Mouse (Mus musculus): ENCODE data around the gene Bcar3. TPM values are rescaled to one million over a fixed set of nuclear protein-coding genes. Genes with fewer than 3 reads are reported as not detected.

The Bcar3 gene
- total and polyA plus RNA-seq, 3 experiments, result 47.4 to 61.2 (median 52.0) TPM

- H3K79me2 ChIP-seq (replicated peaks; ENCODE audit: control insufficient read depth, extremely low read depth, insufficient read depth, poor library complexity, severe bottlenecking), result no peaks in the 10 kb centered on the region
- in situ Hi-C loops (cut with MboI; ENCODE audit: low pct_ligation_motif_present, low pct_unique_long_range_greater_than_20kb, low sequenced_read_pairs) (no loop called here), dilution Hi-C loops (cut with MboI; ENCODE audit: extremely low pct_ligation_motif_present, extremely low pct_unique_long_range_greater_than_20kb, low sequenced_read_pairs) (no loop called here)
- no peaks in the 10 kb centered on the region for H3K9me3 ChIP-seq (replicated peaks; ENCODE audit: low read length)
- peaks cover 2 to 26% of the 10 kb centered on the region in 2 experiments; a peak in 3 of 4 replicates for H3K4me1 ChIP-seq (ENCODE audit: control insufficient read depth in 1 of 2, insufficient read depth in 2 of 2)
- H3K4me3 ChIP-seq (replicated peaks in 1 of 3; ENCODE audit: low read depth in 2 of 3, low read length in 2 of 3, poor library complexity in 1 of 3), result no peak overlapping the region
- TF ChIP-seq ETS1 (conservative IDR thresholded peaks at IDR 0.05; ENCODE audit: low read depth, low read length) (peak; percentile 18; the same call in 1 of the 2 replicates), MAFK (IDR thresholded peaks at IDR 0.05; ENCODE audit: insufficient replicate concordance, low read length) (no peak), MAZ (IDR thresholded peaks at IDR 0.05; ENCODE audit: low read depth, low read length) (no peak), RCOR1 (conservative IDR thresholded peaks at IDR 0.05; ENCODE audit: low read depth, low read length) (no peak), ZMIZ1 (IDR thresholded peaks at IDR 0.05; ENCODE audit: low read depth, low read length) (no peak)
- no peaks in the 10 kb centered on the region for H3K27me3 ChIP-seq (replicated peaks)
- H3K4me2 ChIP-seq (ENCODE audit: insufficient read depth, low read depth, poor library complexity, severe bottlenecking), result no peak overlapping the region
- H3K9ac ChIP-seq (ENCODE audit: insufficient read depth, low read depth), result no peak overlapping the region
- DNase-seq (ENCODE audit: extremely low read depth), result peak; percentile 55
- no peak overlapping the region for H3K27ac ChIP-seq (ENCODE audit: insufficient read depth, low read depth)
- no peaks in the 10 kb centered on the region for H3K36me3 ChIP-seq (replicated peaks in 1 of 2; ENCODE audit: control insufficient read depth in 1 of 2, insufficient read depth in 1 of 2, low read length in 1 of 2)
Measured at GRCm38 (mm10) chr3:122313936-122314335, 20.0 kb downstream of the Bcar3 start.

DNA sequence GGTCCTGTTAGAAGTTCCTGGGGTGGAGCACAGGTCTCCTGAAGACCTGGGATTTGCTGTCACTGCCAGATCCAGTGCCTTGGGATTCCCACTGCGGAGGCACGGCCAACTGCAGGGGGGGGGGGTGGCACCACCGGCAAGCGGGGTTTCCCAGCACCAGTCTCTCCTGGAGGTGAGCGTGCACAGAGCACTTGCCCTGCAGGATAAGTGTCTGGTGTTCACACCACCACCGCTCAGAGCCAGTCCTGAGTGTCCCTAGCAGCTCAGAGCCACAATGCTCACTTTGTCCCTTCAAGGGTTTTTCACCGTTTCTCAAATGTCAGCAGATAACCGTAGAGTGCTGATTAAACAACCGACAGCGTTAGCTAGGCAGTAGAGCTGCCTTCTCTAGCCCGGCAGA lies 22.7 kb downstream of the Bcar3 start:
- no peak overlapping the region for H3K4me2 ChIP-seq (ENCODE audit: insufficient read depth, low read depth, poor library complexity, severe bottlenecking)

GRCm38 (mm10) chr3:122317339-122317738 lies 23.4 kb downstream of the Bcar3 start:
- TF ChIP-seq MEF2A (IDR thresholded peaks at IDR 0.05; ENCODE audit: borderline replicate concordance, low read depth, low read length) (no peak), MXI1 (IDR thresholded peaks at IDR 0.05; ENCODE audit: low read depth, low read length) (no peak), NELFE (IDR thresholded peaks at IDR 0.05; ENCODE audit: low read depth, low read length) (no peak), MAX (IDR thresholded peaks at IDR 0.05; ENCODE audit: low read length) (no peak), E2F4 (IDR thresholded peaks at IDR 0.05; ENCODE audit: insufficient replicate concordance, low read depth, low read length) (no peak), POLR2A (IDR thresholded peaks at IDR 0.05; ENCODE audit: low read depth, low read length) (no peak), USF1 (IDR thresholded peaks at IDR 0.05; ENCODE audit: low read depth, low read length) (no peak), RAD21 (IDR thresholded peaks at IDR 0.05; ENCODE audit: low read depth, low read length) (no peak), POLR2AphosphoS2 (IDR thresholded peaks at IDR 0.05; ENCODE audit: low read depth, low read length) (no peak), JUND (conservative IDR thresholded peaks at IDR 0.05; ENCODE audit: low read depth, low read length) (no peak), HCFC1 (IDR thresholded peaks at IDR 0.05; ENCODE audit: low read depth, low read length) (no peak), MYC (IDR thresholded peaks at IDR 0.05; ENCODE audit: low read depth, low read length) (no peak)
- Histone ChIP-seq H3K79me2 (replicated peaks; ENCODE audit: control insufficient read depth, extremely low read depth, insufficient read depth, poor library complexity, severe bottlenecking) (no peaks in the 10 kb centered on the region), H3K27me3 (replicated peaks) (no peaks in the 10 kb centered on the region), H3K9ac (ENCODE audit: insufficient read depth, low read depth) (no peak overlapping the region), H3K36me3 (replicated peaks in 1 of 2; ENCODE audit: control insufficient read depth in 1 of 2, insufficient read depth in 1 of 2, low read length in 1 of 2) (no peaks in the 10 kb centered on the region), H3K9me3 (replicated peaks; ENCODE audit: low read length) (no peaks in the 10 kb centered on the region), H3K4me1 (ENCODE audit: control insufficient read depth in 1 of 2, insufficient read depth in 2 of 2) (peaks cover 0 to 24% of the 10 kb centered on the region in 2 experiments; a peak in 2 of 4 replicates), H3K4me3 (replicated peaks in 1 of 3; ENCODE audit: low read depth in 2 of 3, low read length in 2 of 3, poor library complexity in 1 of 3) (no peak overlapping the region), H3K27ac (ENCODE audit: insufficient read depth, low read depth) (no peak overlapping the region), H3K4me2 (ENCODE audit: insufficient read depth, low read depth, poor library complexity, severe bottlenecking) (no peak overlapping the region)
- in situ Hi-C loops (cut with MboI; ENCODE audit: low pct_ligation_motif_present, low pct_unique_long_range_greater_than_20kb, low sequenced_read_pairs) (loop anchor here (5.0 kb wide), 1 partner anchor 145 kb away; no protein-coding TSS in a partner anchor), dilution Hi-C loops (cut with MboI; ENCODE audit: extremely low pct_ligation_motif_present, extremely low pct_unique_long_range_greater_than_20kb, low sequenced_read_pairs) (no loop called here)
- DNase-seq (ENCODE audit: extremely low read depth), result no peak

More for the DNA sequence above, 22.7 kb downstream of the Bcar3 start:
- no peaks in the 10 kb centered on the region for H3K36me3 ChIP-seq (replicated peaks in 1 of 2; ENCODE audit: control insufficient read depth in 1 of 2, insufficient read depth in 1 of 2, low read length in 1 of 2)
- no peak overlapping the region for H3K4me3 ChIP-seq (replicated peaks in 1 of 3; ENCODE audit: low read depth in 2 of 3, low read length in 2 of 3, poor library complexity in 1 of 3)
- in situ Hi-C loops (cut with MboI; ENCODE audit: low pct_ligation_motif_present, low pct_unique_long_range_greater_than_20kb, low sequenced_read_pairs), result loop anchor here (5.0 kb wide), 1 partner anchor 146 kb away; no protein-coding TSS in a partner anchor
- H3K79me2 ChIP-seq (replicated peaks; ENCODE audit: control insufficient read depth, extremely low read depth, insufficient read depth, poor library complexity, severe bottlenecking), result no peaks in the 10 kb centered on the region
- H3K27me3 ChIP-seq (replicated peaks), result no peaks in the 10 kb centered on the region
- H3K27ac ChIP-seq (ENCODE audit: insufficient read depth, low read depth), result no peak overlapping the region
- H3K9ac ChIP-seq (ENCODE audit: insufficient read depth, low read depth), result no peak overlapping the region
- DNase-seq (ENCODE audit: extremely low read depth), result no peak
- TF ChIP-seq JUN (IDR thresholded peaks at IDR 0.05; ENCODE audit: insufficient read depth, low read depth, low read length) (no peak), SMC3 (IDR thresholded peaks at IDR 0.05; ENCODE audit: low read depth, low read length) (no peak), CHD2 (IDR thresholded peaks at IDR 0.05; ENCODE audit: low read length) (no peak), GABPA (IDR thresholded peaks at IDR 0.05; ENCODE audit: insufficient replicate concordance, low read depth, low read length) (no peak)
- H3K9me3 ChIP-seq (replicated peaks; ENCODE audit: low read length), result no peaks in the 10 kb centered on the region
- dilution Hi-C loops (cut with MboI; ENCODE audit: extremely low pct_ligation_motif_present, extremely low pct_unique_long_range_greater_than_20kb, low sequenced_read_pairs), result no loop called here
- H3K4me1 ChIP-seq (ENCODE audit: control insufficient read depth in 1 of 2, insufficient read depth in 2 of 2), result peaks cover 0 to 25% of the 10 kb centered on the region in 2 experiments; a peak in 2 of 4 replicates
